Mouse (Mus musculus) hindbrain, embryonic 15.5 days (tissue): ENCODE measurements at regions not wholly inside any gene's neighbourhood (a gene's known extent, or its start where the extent isn't known, plus 50 kb on each side); places are given as distances from the start of the nearest gene placed in this dataset.

Source experiments
- ATAC-seq: fragments of 200-750 bp; cut with Nextera tagmentation; 2 replicates; pipeline ENCODE4 v1.8.0; 2017; ENCODE audit warnings: low read depth, moderate number of reproducible peaks, moderate TSS enrichment; ENCODE audit not compliant: low FRiP score
- H3K27ac ChIP-seq: fragments of 300-500 bp; sonication (generic); replicated peaks from 2 replicates; pipeline ENCODE4 v1.5.1; 2015; ENCODE audit warnings: mild to moderate bottlenecking, inconsistent platforms
- H3K27me3 ChIP-seq: fragments of 300-500 bp; sonication (generic); 2 replicates; pipeline ENCODE4 v1.6.1; 2015; ENCODE audit warnings: control low read depth, inconsistent platforms
- H3K36me3 ChIP-seq: fragments of 300-500 bp; sonication (generic); 2 replicates; pipeline ENCODE4 v1.6.1; 2015; ENCODE audit warnings: control low read depth, inconsistent platforms
- H3K4me1 ChIP-seq: fragments of 300-500 bp; sonication (generic); replicated peaks from 2 replicates; pipeline ENCODE4 v1.6.1; 2015; ENCODE audit warnings: control low read depth, inconsistent platforms
- H3K4me2 ChIP-seq: fragments of 300-500 bp; sonication (generic); 2 replicates; pipeline ENCODE4 v1.6.1; 2015; ENCODE audit warnings: moderate library complexity, mild to moderate bottlenecking, inconsistent platforms
- H3K4me3 ChIP-seq: fragments of 300-500 bp; sonication (generic); 2 replicates; pipeline ENCODE4 v1.5.1; 2015; ENCODE audit warnings: mild to moderate bottlenecking, inconsistent platforms
- H3K9ac ChIP-seq: fragments of 300-500 bp; sonication (generic); 2 replicates; pipeline ENCODE4 v1.6.1; 2015; ENCODE audit warnings: inconsistent platforms
- H3K9me3 ChIP-seq: fragments of 300-500 bp; sonication (generic); 2 replicates; pipeline ENCODE4 v1.6.1; 2016; ENCODE audit warnings: control low read depth, inconsistent platforms
- WGBS: fragments of 180-500 bp; shearing (Covaris S2); methylation state at CpG from one replicate; pipeline ENCODE4 v1.1.7; 2015; 5-methylcytosine and 5-hydroxymethylcytosine counted together

DNA sequence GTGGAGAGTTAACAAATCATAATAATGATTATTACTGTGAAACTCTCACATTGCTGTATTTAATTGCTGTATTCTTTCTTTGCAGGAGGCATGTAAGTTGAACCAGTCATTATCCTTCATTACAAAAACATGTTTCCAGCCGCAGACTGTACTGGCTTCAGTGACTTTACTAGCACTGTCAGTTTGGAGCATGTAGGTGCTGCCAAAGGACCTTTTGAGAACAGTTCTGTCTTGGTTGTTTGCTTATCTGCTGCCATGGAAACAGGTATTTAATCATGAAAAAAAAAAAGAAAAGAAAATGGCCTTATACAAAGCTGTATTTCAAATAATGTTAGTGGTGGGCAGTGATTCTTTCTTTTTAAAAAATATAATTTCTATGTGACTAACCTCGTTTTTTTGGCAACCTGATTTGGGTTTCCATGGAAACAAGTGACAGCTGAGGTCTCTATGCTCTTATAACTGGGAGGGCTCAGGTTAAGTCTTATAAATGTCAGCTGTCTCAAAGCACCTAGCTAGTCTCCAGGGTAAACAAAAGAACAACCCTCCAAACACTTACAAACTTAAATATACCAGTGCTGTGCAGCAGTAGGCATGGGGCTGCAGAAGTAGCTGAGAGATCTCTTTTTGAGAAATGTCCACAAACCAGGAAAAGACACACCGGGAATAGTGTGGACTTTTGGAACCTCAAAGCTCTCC, 121.2 kb upstream of the D16Ertd472e start:
- H3K27ac ChIP-seq, result 0 out of 2 replicates have a peak overlapping the region, but pooled peaks have one; percentile 33
- no peak overlapping the region for H3K4me3 ChIP-seq

GRCm38 (mm10) chr16:78688251-78688650, 111.7 kb upstream of the D16Ertd472e start:
- H3K4me3 ChIP-seq, result no peak overlapping the region
- no peak for ATAC-seq
- no peak overlapping the region for H3K9ac ChIP-seq
- no peaks in the 10 kb centered on the region for H3K36me3 ChIP-seq
- no peaks in the 10 kb centered on the region for H3K4me1 ChIP-seq
- H3K9me3 ChIP-seq, result no peaks in the 10 kb centered on the region
- H3K27me3 ChIP-seq, result no peaks in the 10 kb centered on the region
- H3K4me2 ChIP-seq, result no peak overlapping the region
- no peak overlapping the region for H3K27ac ChIP-seq

More for the DNA sequence above, 121.2 kb upstream of the D16Ertd472e start:
- H3K4me1 ChIP-seq, result peaks cover 12% of the 10 kb centered on the region
- no peak overlapping the region for H3K9ac ChIP-seq
- 49% methylated on average over 3 of the region's 3 CpGs for WGBS
- H3K27me3 ChIP-seq, result no peaks in the 10 kb centered on the region
- H3K4me2 ChIP-seq, result no peak overlapping the region
- no peaks in the 10 kb centered on the region for H3K9me3 ChIP-seq
- ATAC-seq, result peak; percentile 65; the same call in 1 of the 2 replicates
- H3K36me3 ChIP-seq, result no peaks in the 10 kb centered on the region

- Histone ChIP-seq H3K27me3 (no peaks in the 10 kb centered on the region), H3K4me2 (no peak overlapping the region), H3K27ac (no peak overlapping the region), H3K4me1 (no peaks in the 10 kb centered on the region), H3K36me3 (no peaks in the 10 kb centered on the region), H3K9me3 (no peaks in the 10 kb centered on the region), H3K4me3 (no peak overlapping the region), H3K9ac (no peak overlapping the region)
- ATAC-seq, result no peak
- WGBS, result 54% methylated on average over 1 of the region's 1 CpGs
Observed at GRCm38 (mm10) chr16:78685160-78685559, 108.7 kb upstream of the D16Ertd472e start.

- no peak for ATAC-seq
- no peak overlapping the region for H3K4me3 ChIP-seq
- WGBS, result 70% methylated on average over 8 of the region's 8 CpGs
- no peaks in the 10 kb centered on the region for H3K4me1 ChIP-seq
- H3K9ac ChIP-seq, result no peak overlapping the region
- H3K27ac ChIP-seq, result no peak overlapping the region
- no peaks in the 10 kb centered on the region for H3K27me3 ChIP-seq
- no peaks in the 10 kb centered on the region for H3K36me3 ChIP-seq
- no peak overlapping the region for H3K4me2 ChIP-seq
- no peaks in the 10 kb centered on the region for H3K9me3 ChIP-seq
Observed at GRCm38 (mm10) chr16:78684031-78684430, 107.5 kb upstream of the D16Ertd472e start.

DNA sequence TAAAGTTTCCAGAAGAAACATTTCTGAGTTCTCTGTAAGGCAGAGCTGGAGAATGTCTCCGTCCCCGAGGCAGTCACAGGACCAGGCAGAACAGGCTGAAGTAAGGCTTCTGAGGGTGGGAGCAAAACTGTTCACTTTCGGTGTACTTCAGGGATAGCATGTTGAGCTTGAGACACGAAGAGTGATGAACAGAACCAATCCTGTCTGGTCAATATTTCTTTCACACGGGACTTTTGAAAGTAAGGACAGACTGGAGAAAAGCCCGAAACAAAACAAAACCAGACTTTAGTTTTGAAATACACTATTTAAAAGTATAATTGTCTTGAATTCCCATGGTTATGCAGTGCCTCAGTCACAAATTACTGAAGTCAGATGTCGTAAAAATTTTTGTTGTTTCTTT, 84.6 kb upstream of the D16Ertd472e start:
- WGBS, result 85% methylated on average over 7 of the region's 7 CpGs

GRCm38 (mm10) chr16:78644710-78645109, 68.2 kb upstream of the D16Ertd472e start:
- no peak overlapping the region for H3K4me2 ChIP-seq
- 8% methylated on average over 1 of the region's 1 CpGs for WGBS
- H3K9ac ChIP-seq, result no peak overlapping the region
- no peak overlapping the region for H3K4me3 ChIP-seq
- ATAC-seq, result no peak
- no peak overlapping the region for H3K27ac ChIP-seq
- H3K36me3 ChIP-seq, result no peaks in the 10 kb centered on the region
- H3K27me3 ChIP-seq, result no peaks in the 10 kb centered on the region
- no peaks in the 10 kb centered on the region for H3K9me3 ChIP-seq
- no peaks in the 10 kb centered on the region for H3K4me1 ChIP-seq

More for the DNA sequence above, 84.6 kb upstream of the D16Ertd472e start:
- Histone ChIP-seq H3K9me3 (no peaks in the 10 kb centered on the region), H3K4me3 (no peak overlapping the region), H3K9ac (no peak overlapping the region), H3K27ac (no peak overlapping the region), H3K4me1 (no peaks in the 10 kb centered on the region), H3K36me3 (no peaks in the 10 kb centered on the region), H3K27me3 (no peaks in the 10 kb centered on the region), H3K4me2 (no peak overlapping the region)
- no peak for ATAC-seq

- Histone ChIP-seq H3K9me3 (no peaks in the 10 kb centered on the region), H3K4me2 (no peak overlapping the region), H3K4me3 (no peak overlapping the region), H3K27ac (no peak overlapping the region), H3K27me3 (no peaks in the 10 kb centered on the region), H3K36me3 (no peaks in the 10 kb centered on the region), H3K4me1 (no peaks in the 10 kb centered on the region), H3K9ac (no peak overlapping the region)
- WGBS, result 82% methylated on average over 5 of the region's 5 CpGs
- no peak for ATAC-seq
Observed at GRCm38 (mm10) chr16:78641717-78642116, 65.2 kb upstream of the D16Ertd472e start.

DNA sequence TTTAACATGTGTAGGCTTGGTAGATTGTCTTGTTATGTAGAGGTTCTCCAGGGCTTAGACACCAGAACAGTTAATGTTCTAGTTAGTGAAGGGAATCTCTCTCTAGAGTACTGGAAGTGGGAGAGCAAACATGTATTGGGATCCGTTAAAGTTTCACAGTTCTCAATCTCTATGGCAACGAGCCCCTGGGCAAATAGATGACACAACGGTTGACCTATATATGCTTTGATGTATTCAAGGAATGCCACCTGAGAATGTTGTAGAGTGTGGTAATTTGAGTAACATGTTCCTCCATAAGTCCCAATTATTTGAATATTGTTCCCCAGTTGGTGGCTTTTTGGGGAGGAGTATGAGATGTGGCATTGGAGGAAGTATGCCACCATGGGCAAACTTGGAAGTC, 64.7 kb upstream of the D16Ertd472e start:
- WGBS, result 84% methylated on average over 3 of the region's 3 CpGs

GRCm38 (mm10) chr16:78637452-78637851, 60.9 kb upstream of the D16Ertd472e start:
- no peaks in the 10 kb centered on the region for H3K9me3 ChIP-seq
- WGBS, result 93% methylated on average over 6 of the region's 6 CpGs
- ATAC-seq, result no peak

More for the DNA sequence above, 64.7 kb upstream of the D16Ertd472e start:
- no peak overlapping the region for H3K4me2 ChIP-seq
- H3K27me3 ChIP-seq, result no peaks in the 10 kb centered on the region
- H3K4me1 ChIP-seq, result no peaks in the 10 kb centered on the region
- no peaks in the 10 kb centered on the region for H3K36me3 ChIP-seq
- ATAC-seq, result no peak
- no peak overlapping the region for H3K9ac ChIP-seq
- H3K4me3 ChIP-seq, result no peak overlapping the region
- H3K9me3 ChIP-seq, result no peaks in the 10 kb centered on the region
- H3K27ac ChIP-seq, result no peak overlapping the region

GRCm38 (mm10) chr16:78637015-78637414, 60.5 kb upstream of the D16Ertd472e start:
- Histone ChIP-seq H3K9me3 (no peaks in the 10 kb centered on the region), H3K4me2 (no peak overlapping the region), H3K27ac (no peak overlapping the region), H3K27me3 (no peaks in the 10 kb centered on the region), H3K4me1 (no peaks in the 10 kb centered on the region), H3K36me3 (no peaks in the 10 kb centered on the region), H3K4me3 (no peak overlapping the region), H3K9ac (no peak overlapping the region)
- WGBS, result 44% methylated on average over 5 of the region's 5 CpGs
- ATAC-seq, result peak; percentile 62

More at GRCm38 (mm10) chr16:78637452-78637851, 60.9 kb upstream of the D16Ertd472e start:
- no peak overlapping the region for H3K9ac ChIP-seq
- no peak overlapping the region for H3K4me3 ChIP-seq
- H3K4me1 ChIP-seq, result no peaks in the 10 kb centered on the region
- H3K27ac ChIP-seq, result no peak overlapping the region
- H3K4me2 ChIP-seq, result no peak overlapping the region
- no peaks in the 10 kb centered on the region for H3K27me3 ChIP-seq
- H3K36me3 ChIP-seq, result no peaks in the 10 kb centered on the region

- Histone ChIP-seq H3K9ac (no peak overlapping the region), H3K4me1 (no peaks in the 10 kb centered on the region), H3K4me2 (no peak overlapping the region), H3K9me3 (no peaks in the 10 kb centered on the region), H3K36me3 (no peaks in the 10 kb centered on the region), H3K4me3 (no peak overlapping the region), H3K27me3 (no peaks in the 10 kb centered on the region), H3K27ac (no peak overlapping the region)
- ATAC-seq, result no peak
- WGBS, result 92% methylated on average over 5 of the region's 5 CpGs
Observed at GRCm38 (mm10) chr16:78635774-78636173, 59.3 kb upstream of the D16Ertd472e start.

- Histone ChIP-seq H3K27me3 (no peaks in the 10 kb centered on the region), H3K4me3 (no peak overlapping the region), H3K9ac (no peak overlapping the region), H3K27ac (no peak overlapping the region), H3K36me3 (no peaks in the 10 kb centered on the region), H3K4me1 (no peaks in the 10 kb centered on the region), H3K9me3 (no peaks in the 10 kb centered on the region), H3K4me2 (no peak overlapping the region)
- peak; percentile 65; the same call in 1 of the 2 replicates for ATAC-seq
- 23% methylated on average over 8 of the region's 8 CpGs for WGBS
Observed at GRCm38 (mm10) chr16:78635257-78635656, 58.7 kb upstream of the D16Ertd472e start.

GRCm38 (mm10) chr16:78631797-78632196, 55.3 kb upstream of the D16Ertd472e start:
- Histone ChIP-seq H3K4me1 (no peaks in the 10 kb centered on the region), H3K27ac (no peak overlapping the region), H3K9me3 (no peaks in the 10 kb centered on the region), H3K36me3 (no peaks in the 10 kb centered on the region), H3K4me2 (no peak overlapping the region), H3K9ac (no peak overlapping the region), H3K27me3 (no peaks in the 10 kb centered on the region), H3K4me3 (no peak overlapping the region)
- 76% methylated on average over 5 of the region's 5 CpGs for WGBS
- ATAC-seq, result no peak
